In genomic region chr10:8998758-8999398, GRCm38 (mm10) we compare ENCODE assay signal across 10 mouse cellular contexts.
A peak's percentile ranks its signal among the peaks of the same experiment; 100 is the strongest.
DNase-seq lines count a peak whose midpoint lies in the region; ATAC-seq and TF ChIP-seq lines count a peak whose summit lies in the region.
"Had no signal": no experiment of that assay in that cellular context is flagged by ENCODE, and none has a peak within 500 bp of the region (broad histone marks: within the 10 kb centered on the region; RNA-seq: fewer than 3 reads in every experiment).

No protein-coding gene starts in this region.

- H3K4me3 ChIP-seq in forebrain, postnatal 0 days (ENCODE audit: low read depth, low read length), result no peak overlapping the region
- H3K4me3 ChIP-seq in intestine, embryonic 16.5 days (ENCODE audit: low read length), result no peak overlapping the region
- H3K4me3 ChIP-seq: liver, embryonic 13.5 days had no signal

- H3K27me3 ChIP-seq in forebrain, postnatal 0 days (ENCODE audit: insufficient read depth, low read length), result no peaks in the 10 kb centered on the region
- H3K27me3 ChIP-seq in intestine, embryonic 16.5 days (replicated peaks; ENCODE audit: control insufficient read depth, insufficient read depth, low read length), result no peaks in the 10 kb centered on the region
- H3K27me3 ChIP-seq: liver, embryonic 13.5 days had no signal

- ATAC-seq in forebrain, postnatal 0 days, result peak; percentile 58
- peak; percentile 83 for ATAC-seq in intestine, embryonic 16.5 days
- ATAC-seq: inflammation-experienced regulatory T-cells, adult 6 months had no signal

- peak; percentile 11 for DNase-seq in ovary, adult 18-20 months (ENCODE audit: low spot score)
- no peak for DNase-seq in ovary, postnatal 14 days (ENCODE audit: low spot score)
- no peak for DNase-seq in forebrain, postnatal 0 days
- DNase-seq in right cerebral cortex, postnatal 10 days (ENCODE audit: low spot score in 2 of 2), result no peak
- no peak for DNase-seq in ovary, postnatal 10 days (ENCODE audit: low spot score)
- no peak for DNase-seq in cerebellum, postnatal 4 days (ENCODE audit: low spot score in 2 of 2)
- DNase-seq: liver, embryonic 13.5 days; thymus, adult 2 months had no signal

- WGBS in forebrain, postnatal 0 days, result 44% methylated on average over 5 of the region's 5 CpGs
- 32% methylated on average over 5 of the region's 5 CpGs for WGBS in intestine, embryonic 16.5 days

- TF ChIP-seq CTCF in forebrain, postnatal 0 days (IDR thresholded peaks at IDR 0.05; ENCODE audit: low read depth), result no peak

- H3K27ac ChIP-seq in forebrain, postnatal 0 days (ENCODE audit: low read depth, low read length), result no peak overlapping the region
- H3K27ac ChIP-seq in intestine, embryonic 16.5 days (ENCODE audit: low read length), result peak overlapping the region; percentile 25; the same call in 1 of the 2 replicates
- H3K27ac ChIP-seq: liver, embryonic 13.5 days had no signal

- no peak overlapping the region for H3K9ac ChIP-seq in forebrain, postnatal 0 days
- no peak overlapping the region for H3K9ac ChIP-seq in intestine, embryonic 16.5 days (ENCODE audit: low read depth, low read length)
- H3K9ac ChIP-seq: liver, embryonic 13.5 days had no signal

- H3K4me1 ChIP-seq in forebrain, postnatal 0 days (ENCODE audit: insufficient read depth), result no peaks in the 10 kb centered on the region
- peaks cover 11% of the 10 kb centered on the region; the same call in 1 of the 2 replicates for H3K4me1 ChIP-seq in intestine, embryonic 16.5 days (ENCODE audit: control insufficient read depth, insufficient read depth, low read length)
- H3K4me1 ChIP-seq: liver, embryonic 13.5 days had no signal

- no peaks in the 10 kb centered on the region for H3K9me3 ChIP-seq in forebrain, postnatal 0 days (ENCODE audit: low read length)
- no peaks in the 10 kb centered on the region for H3K9me3 ChIP-seq in intestine, embryonic 16.5 days (ENCODE audit: control insufficient read depth, low read length)
- H3K9me3 ChIP-seq: liver, embryonic 13.5 days had no signal

- no peaks in the 10 kb centered on the region for H3K36me3 ChIP-seq in forebrain, postnatal 0 days (ENCODE audit: insufficient read depth)
- no peaks in the 10 kb centered on the region for H3K36me3 ChIP-seq in intestine, embryonic 16.5 days (ENCODE audit: control insufficient read depth, insufficient read depth, low read length)
- H3K36me3 ChIP-seq: liver, embryonic 13.5 days had no signal

- H3K4me2 ChIP-seq in forebrain, postnatal 0 days (ENCODE audit: low read depth), result no peak overlapping the region
- no peak overlapping the region for H3K4me2 ChIP-seq in intestine, embryonic 16.5 days (ENCODE audit: low read depth, low read length)
- H3K4me2 ChIP-seq: liver, embryonic 13.5 days had no signal
